Mouse (Mus musculus): ENCODE measurements at regions not wholly inside any gene's neighbourhood (a gene's known extent, or its start where the extent isn't known, plus 50 kb on each side); places are given as distances from the start of the nearest gene placed in this dataset.

GRCm38 (mm10) chr16:5370496-5370895, 114.7 kb upstream of the Eef2kmt start:
- TF ChIP-seq CTCF (IDR thresholded peaks at IDR 0.05; ENCODE audit: low read depth, low read length), result no peak
- no peak for TF ChIP-seq GATA2 (IDR thresholded peaks at IDR 0.05; ENCODE audit: borderline replicate concordance, low read depth, low read length)
- no peak for TF ChIP-seq GATA1 (IDR thresholded peaks at IDR 0.05; ENCODE audit: borderline replicate concordance, low read length)

Data from G1E (cell line).